ENCODE assay signal across 25 mouse cellular contexts in the genomic region with DNA sequence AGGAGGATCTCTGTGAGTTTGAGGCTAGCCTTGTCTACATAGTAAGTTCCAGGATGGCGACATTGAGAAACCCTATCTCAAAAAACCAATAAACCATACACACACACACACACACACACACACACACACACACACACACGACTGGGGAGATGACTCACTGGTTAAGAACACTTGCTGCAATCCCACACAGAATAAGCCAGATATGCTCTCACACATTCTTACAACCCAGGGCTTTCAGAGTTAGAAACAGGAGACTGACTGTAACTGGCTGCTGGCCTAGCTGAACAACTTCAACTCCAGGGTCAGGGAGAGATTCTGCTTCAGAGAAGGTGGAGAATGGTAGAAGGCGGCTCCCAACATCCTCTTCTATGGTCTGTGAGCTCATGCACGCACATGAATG.
"Had no signal": no experiment of that assay in that cellular context is flagged by ENCODE, and none has a peak within 500 bp of the region (broad histone marks: within the 10 kb centered on the region; RNA-seq: fewer than 3 reads in every experiment).

No protein-coding gene starts in this region.

- ATAC-seq: hindbrain, embryonic 16.5 days; inflammation-experienced regulatory T-cells, adult 6 months; intestine, embryonic 15.5 days; intestine, postnatal 0 days had no signal

- H3K9me3 ChIP-seq: heart, embryonic 10.5 days; heart, embryonic 12.5 days; hindbrain, embryonic 10.5 days; hindbrain, embryonic 12.5 days; intestine, embryonic 15.5 days; limb, embryonic 10.5 days; limb, embryonic 12.5 days; liver, embryonic 13.5 days had no signal

- H3K9ac ChIP-seq: heart, embryonic 12.5 days; hindbrain, embryonic 12.5 days; hindbrain, embryonic 14.5 days; intestine, embryonic 15.5 days; limb, embryonic 12.5 days; liver, embryonic 13.5 days had no signal

- H3K36me3 ChIP-seq: heart, embryonic 10.5 days; heart, embryonic 12.5 days; hindbrain, embryonic 10.5 days; hindbrain, embryonic 12.5 days; intestine, embryonic 15.5 days; limb, embryonic 10.5 days; limb, embryonic 12.5 days; liver, embryonic 13.5 days had no signal

- H3K27ac ChIP-seq: gastrocnemius, adult 2 months; heart, embryonic 10.5 days; hindbrain, embryonic 10.5 days; hindbrain, embryonic 12.5 days; hindbrain, embryonic 14.5 days; intestine, embryonic 15.5 days; layer of hippocampus, adult 2 months; left cerebral cortex, adult 2 months; limb, embryonic 10.5 days; limb, embryonic 12.5 days; liver, embryonic 13.5 days had no signal

- H3K4me1 ChIP-seq: heart, embryonic 10.5 days; heart, embryonic 12.5 days; hindbrain, embryonic 12.5 days; intestine, embryonic 15.5 days had no signal

- DNase-seq: gastrocnemius, adult 2 months; gastrocnemius, postnatal 10 days; gastrocnemius, postnatal 25 days; heart, adult 18-20 months; heart, postnatal 10 days; heart, postnatal 4 days; kidney, postnatal 25 days; kidney, postnatal 4 days; layer of hippocampus, postnatal 36 days; liver; liver, embryonic 13.5 days had no signal

- H3K27me3 ChIP-seq: heart, embryonic 12.5 days; hindbrain, embryonic 12.5 days; intestine, embryonic 15.5 days; limb, embryonic 12.5 days; liver, embryonic 13.5 days had no signal

- H3K4me3 ChIP-seq: gastrocnemius, adult 2 months; heart, embryonic 10.5 days; heart, embryonic 12.5 days; hindbrain, embryonic 10.5 days; hindbrain, embryonic 12.5 days; intestine, embryonic 15.5 days; layer of hippocampus, adult 2 months; left cerebral cortex, adult 2 months; limb, embryonic 10.5 days; limb, embryonic 12.5 days; liver, embryonic 13.5 days had no signal

- H3K4me2 ChIP-seq: heart, embryonic 12.5 days; hindbrain, embryonic 12.5 days; hindbrain, embryonic 14.5 days; intestine, embryonic 15.5 days; limb, embryonic 12.5 days; liver, embryonic 11.5 days; liver, embryonic 13.5 days had no signal
